Mouse (Mus musculus) gastrocnemius, postnatal 14 days (tissue): Measurements from ENCODE around the gene Trp53rka. TPM values are rescaled to one million over a fixed set of nuclear protein-coding genes. Genes with fewer than 3 reads are reported as not detected.
"Not testable (repeated sequence)": the region's sequence is repeated elsewhere in the genome, so short reads cannot be mapped to it uniquely, and the experiment has no call there.

Experiments used
- DNase-seq: peaks from one replicate; pipeline ENCODE4 v3.0.0; 2021; ENCODE audit warnings: mixed read lengths
- intact Hi-C: fragments of 180-260 bp; cut with DNase I; formaldehyde crosslinking; loops from one replicate; pipeline ENCODE4 v1.15.1; 2025; ENCODE audit warnings: low total_unique reads
- long read RNA-seq, 2 experiments: library from polyadenylated mRNA; stranded (forward); transcript quantifications; one replicate each; pipeline ENCODE4 v2.0.0; 2021
- total RNA-seq, 2 experiments: library from RNA; stranded (reverse); gene quantifications; 2 replicates each; pipeline ENCODE4 v1.2.3; 2021

Gene Trp53rka
- 1 to 10 TPM; 7.6 to 8.2 TPM for total RNA-seq
- long read RNA-seq, experiment 1, transcript Trp53rka-201 (2 exons, 1,880 nt) = major isoform, 18 of 18 reads
- long read RNA-seq, experiment 1, partial matches to known transcripts = 0 of 18 reads
- long read RNA-seq, experiment 1, other reads (novel, unspliced or antisense) = 0 of 18 reads
- long read RNA-seq, experiment 2, transcript Trp53rka-201 (2 exons, 1,880 nt) = major isoform, 14 of 14 reads
- long read RNA-seq, experiment 2, partial matches to known transcripts = 0 of 14 reads
- long read RNA-seq, experiment 2, other reads (novel, unspliced or antisense) = 0 of 14 reads

GRCm38 (mm10) chr2:165492648-165493553 is at the start of gene Trp53rka:
TSS of gene Trp53rka (minus strand) at chr2:165493324.
- DNase-seq = peak; percentile 81
- intact Hi-C loops = no loop called here

GRCm38 (mm10) chr2:165540975-165541374 is 47.9 kb upstream of the Trp53rka start:
- intact Hi-C loops = no loop called here

GRCm38 (mm10) chr2:165533789-165534188 is 40.7 kb upstream of the Trp53rka start:
- DNase-seq = no peak
- intact Hi-C loops = loop anchor here (2.0 kb wide), 1 partner anchor 217 kb away; no protein-coding TSS in a partner anchor

More at GRCm38 (mm10) chr2:165540975-165541374, 47.9 kb upstream of the Trp53rka start:
- DNase-seq = no peak

GRCm38 (mm10) chr2:165529106-165529505 is 36.0 kb upstream of the Trp53rka start:
- DNase-seq = peak; percentile 61
- intact Hi-C loops = no loop called here

GRCm38 (mm10) chr2:165525609-165526008 is 32.5 kb upstream of the Trp53rka start:
- no peak for DNase-seq
- intact Hi-C loops = no loop called here

- intact Hi-C loops = no loop called here
- DNase-seq = no peak
These were observed 22.1 kb upstream of the Trp53rka start for GRCm38 (mm10) chr2:165515178-165515728.

GRCm38 (mm10) chr2:165512870-165513600 is 19.9 kb upstream of the Trp53rka start:
- DNase-seq = peak; percentile 47
- intact Hi-C loops = no loop called here

- intact Hi-C loops = no loop called here
These were observed 19.3 kb upstream of the Trp53rka start for GRCm38 (mm10) chr2:165512426-165512825.

GRCm38 (mm10) chr2:165511530-165511929 is 18.4 kb upstream of the Trp53rka start:
- DNase-seq = not testable (repeated sequence)

More at GRCm38 (mm10) chr2:165512426-165512825, 19.3 kb upstream of the Trp53rka start:
- no peak for DNase-seq

GRCm38 (mm10) chr2:165510914-165511458 is 17.9 kb upstream of the Trp53rka start:
- DNase-seq, intact Hi-C loops: not testable (repeated sequence)

More at GRCm38 (mm10) chr2:165511530-165511929, 18.4 kb upstream of the Trp53rka start:
- intact Hi-C loops = not testable (repeated sequence)

- intact Hi-C loops = no loop called here
- DNase-seq = no peak
These were observed 17.3 kb upstream of the Trp53rka start for GRCm38 (mm10) chr2:165510466-165510865.

- DNase-seq = no peak
- intact Hi-C loops = no loop called here
These were observed 16.6 kb upstream of the Trp53rka start for GRCm38 (mm10) chr2:165509686-165510085.

GRCm38 (mm10) chr2:165503259-165504203 is 10.4 kb upstream of the Trp53rka start, which contains the start of gene Slc2a10:
TSS of gene Slc2a10 (plus strand) at chr2:165503787.
- intact Hi-C loops = no loop called here
- peak; percentile 79 for DNase-seq

GRCm38 (mm10) chr2:165498816-165499215 is 5.7 kb upstream of the Trp53rka start:
- no peak for DNase-seq
- intact Hi-C loops = no loop called here

GRCm38 (mm10) chr2:165497706-165498275 is 4.7 kb upstream of the Trp53rka start:
- intact Hi-C loops = no loop called here
- DNase-seq = no peak

GRCm38 (mm10) chr2:165496251-165496650 is 3.1 kb upstream of the Trp53rka start:
- intact Hi-C loops = no loop called here
- DNase-seq = peak; percentile 50

- intact Hi-C loops = no loop called here
- no peak for DNase-seq
These were observed 1.4 kb upstream of the Trp53rka start for GRCm38 (mm10) chr2:165494495-165494894.
